Mouse (Mus musculus): ENCODE data around the gene Nr2e3. TPM values are rescaled to one million over a fixed set of nuclear protein-coding genes. Genes with fewer than 3 reads are reported as not detected.
"Not testable (repeated sequence)": the region's sequence is repeated elsewhere in the genome, so short reads cannot be mapped to it uniquely, and the experiment has no call there.

Gene Nr2e3
- total and polyA plus RNA-seq, 3 experiments, result not detected

GRCm38 (mm10) chr9:59949981-59950380 lies 10.5 kb downstream of the Nr2e3 start:
- no peak for DNase-seq

- DNase-seq, result no peak
These were observed 10.9 kb downstream of the Nr2e3 start for GRCm38 (mm10) chr9:59949511-59949910.

- DNase-seq, result no peak
These were observed 11.7 kb downstream of the Nr2e3 start for GRCm38 (mm10) chr9:59948691-59949250.

- no peak for DNase-seq
These were observed 12.2 kb downstream of the Nr2e3 start for GRCm38 (mm10) chr9:59948226-59948625.

GRCm38 (mm10) chr9:59947271-59947670 lies 13.2 kb downstream of the Nr2e3 start:
- no peak for DNase-seq

GRCm38 (mm10) chr9:59945241-59945640 lies 15.2 kb downstream of the Nr2e3 start:
- no peak for DNase-seq

- DNase-seq, result no peak
These were observed 16.6 kb downstream of the Nr2e3 start for GRCm38 (mm10) chr9:59943826-59944225.

GRCm38 (mm10) chr9:59942501-59943085 lies 17.9 kb downstream of the Nr2e3 start:
- DNase-seq, result no peak

GRCm38 (mm10) chr9:59941885-59942350 lies 18.5 kb downstream of the Nr2e3 start:
- no peak for DNase-seq

- no peak for DNase-seq
These were observed 19.3 kb downstream of the Nr2e3 start for GRCm38 (mm10) chr9:59940913-59941884.

- DNase-seq, result no peak
These were observed 20.8 kb downstream of the Nr2e3 start for GRCm38 (mm10) chr9:59939691-59940090.

- DNase-seq, result no peak
These were observed 21.9 kb downstream of the Nr2e3 start for GRCm38 (mm10) chr9:59938529-59938928.

GRCm38 (mm10) chr9:59935866-59936265 lies 24.6 kb downstream of the Nr2e3 start:
- DNase-seq, result not testable (repeated sequence)

- no peak for DNase-seq
These were observed 30.2 kb downstream of the Nr2e3 start for GRCm38 (mm10) chr9:59930248-59930647.

- no peak for DNase-seq
These were observed 45.7 kb downstream of the Nr2e3 start for GRCm38 (mm10) chr9:59914761-59915160.

GRCm38 (mm10) chr9:59903382-59903781 lies 57.1 kb downstream of the Nr2e3 start:
- no peak for DNase-seq

Other genes starting within 250 kb of the Nr2e3 start
- 10 to 100 TPM in 1 of 2 experiments, 1 to 10 TPM in 1; 7.5 to 10.4 TPM for gene Senp8, start 209.9 kb downstream of the Nr2e3 start, total RNA-seq (2021)
- gene Senp8, start 209.9 kb downstream of the Nr2e3 start, polyA plus RNA-seq (2012; rRNA removed), result 0.65 and 2.7 TPM in 2 replicates
- gene Myo9a, start 209.8 kb downstream of the Nr2e3 start, total RNA-seq (2021), result 10 to 100 TPM; 14.1 to 17.5 TPM
- gene Myo9a, start 209.8 kb downstream of the Nr2e3 start, polyA plus RNA-seq (2012; rRNA removed), result 0.28 and 0.45 TPM in 2 replicates